Mouse (Mus musculus) E14TG2a.4 (cell line): ENCODE measurements around the gene Bscl2.

Experiments
- H3K27me3 ChIP-seq: 2 replicates; pipeline ENCODE4 v1.6.1; 2014; ENCODE audit warnings: low read length, control low read depth; ENCODE audit not compliant: insufficient read depth
- H3K36me3 ChIP-seq: 2 replicates; pipeline ENCODE4 v1.6.1; 2014; ENCODE audit warnings: low read length, control low read depth; ENCODE audit not compliant: insufficient read depth
- H3K4me1 ChIP-seq: replicated peaks from 2 replicates; pipeline ENCODE4 v1.6.1; 2014; ENCODE audit warnings: low read depth, low read length, control low read depth
- H3K4me3 ChIP-seq: replicated peaks from 2 replicates; pipeline ENCODE4 v1.5.1; 2014; ENCODE audit warnings: mild to moderate bottlenecking, low read length
- H3K9me3 ChIP-seq: 2 replicates; pipeline ENCODE4 v1.6.1; 2014; ENCODE audit warnings: low read length, control low read depth
- CTCF ChIP-seq: conservative IDR thresholded peaks from 2 replicates; pipeline ENCODE4 v1.5.1; 2014; ENCODE audit warnings: low read length
- NANOG ChIP-seq: IDR thresholded peaks from 2 replicates; pipeline ENCODE4 v1.6.1; 2014; ENCODE audit warnings: borderline replicate concordance, low read length, mixed read lengths
- POU5F1 ChIP-seq: IDR thresholded peaks from 2 replicates; pipeline ENCODE4 v1.6.1; 2014; ENCODE audit warnings: low read length, borderline replicate concordance

Bscl2 gene

GRCm38 (mm10) chr19:8837251-8837791 lies at the start of gene Bscl2:
Gene Bscl2 (plus strand): TSS chr19:8837467.
- TF ChIP-seq POU5F1 (no peak), NANOG (no peak), CTCF (peak; percentile 30)
- H3K9me3 ChIP-seq: no peaks in the 10 kb centered on the region
- H3K27me3 ChIP-seq: no peaks in the 10 kb centered on the region
- H3K4me3 ChIP-seq: peak within 1 kb of the TSS; percentile 76
- H3K4me1 ChIP-seq: peaks cover 58% of the 10 kb centered on the region
- peaks cover 47% of the 10 kb centered on the region for H3K36me3 ChIP-seq

GRCm38 (mm10) chr19:8788521-8788920 lies 48.7 kb upstream of the Bscl2 start:
- no peaks in the 10 kb centered on the region for H3K9me3 ChIP-seq
- H3K27me3 ChIP-seq: no peaks in the 10 kb centered on the region
- H3K4me3 ChIP-seq: no peak overlapping the region
- H3K36me3 ChIP-seq: peaks cover 41% of the 10 kb centered on the region
- TF ChIP-seq CTCF (no peak), NANOG (no peak), POU5F1 (no peak)
- peaks cover 64% of the 10 kb centered on the region for H3K4me1 ChIP-seq

- no peak for TF ChIP-seq CTCF
- no peak for TF ChIP-seq POU5F1
- TF ChIP-seq NANOG: no peak
- H3K9me3 ChIP-seq: no peaks in the 10 kb centered on the region
- no peaks in the 10 kb centered on the region for H3K27me3 ChIP-seq
- H3K4me3 ChIP-seq: no peak overlapping the region
- H3K4me1 ChIP-seq: peaks cover 65% of the 10 kb centered on the region
- peaks cover 41% of the 10 kb centered on the region for H3K36me3 ChIP-seq
Measured at GRCm38 (mm10) chr19:8789171-8789570, 48.1 kb upstream of the Bscl2 start.

GRCm38 (mm10) chr19:8790171-8790570 lies 47.1 kb upstream of the Bscl2 start:
- peaks cover 41% of the 10 kb centered on the region for H3K36me3 ChIP-seq
- TF ChIP-seq POU5F1 (no peak), NANOG (no peak), CTCF (no peak)
- no peaks in the 10 kb centered on the region for H3K9me3 ChIP-seq
- no peak overlapping the region for H3K4me3 ChIP-seq
- no peaks in the 10 kb centered on the region for H3K27me3 ChIP-seq
- peaks cover 55% of the 10 kb centered on the region for H3K4me1 ChIP-seq

- peak within 1 kb of the TSS; percentile 88 for H3K4me3 ChIP-seq
- H3K36me3 ChIP-seq: peaks cover 40% of the 10 kb centered on the region
- no peaks in the 10 kb centered on the region for H3K9me3 ChIP-seq
- peaks cover 42% of the 10 kb centered on the region for H3K4me1 ChIP-seq
- H3K27me3 ChIP-seq: no peaks in the 10 kb centered on the region
- no peak for TF ChIP-seq POU5F1
- no peak for TF ChIP-seq NANOG
- TF ChIP-seq CTCF: no peak
Measured at GRCm38 (mm10) chr19:8798264-8798946, 38.9 kb upstream of the Bscl2 start, which contains the start of gene Polr2g. Gene Polr2g (minus strand): TSS chr19:8798577.

- Histone ChIP-seq H3K36me3 (peaks cover 40% of the 10 kb centered on the region), H3K4me3 (peak overlapping the region; percentile 88), H3K27me3 (no peaks in the 10 kb centered on the region), H3K4me1 (peaks cover 44% of the 10 kb centered on the region), H3K9me3 (no peaks in the 10 kb centered on the region)
- TF ChIP-seq CTCF (no peak), NANOG (no peak), POU5F1 (no peak)
Measured at GRCm38 (mm10) chr19:8798947-8799315, 38.3 kb upstream of the Bscl2 start.

- TF ChIP-seq POU5F1 (no peak), CTCF (no peak)
- Histone ChIP-seq H3K27me3 (no peaks in the 10 kb centered on the region), H3K4me3 (peak within 1 kb of the TSS; percentile 92), H3K4me1 (peaks cover 57% of the 10 kb centered on the region), H3K36me3 (peaks cover 41% of the 10 kb centered on the region), H3K9me3 (no peaks in the 10 kb centered on the region)
Measured at GRCm38 (mm10) chr19:8802130-8802821, 35.0 kb upstream of the Bscl2 start, which contains the start of gene Zbtb3. Gene Zbtb3 (plus strand): TSS chr19:8802555.

- Histone ChIP-seq H3K4me1 (peaks cover 62% of the 10 kb centered on the region), H3K36me3 (peaks cover 51% of the 10 kb centered on the region), H3K9me3 (no peaks in the 10 kb centered on the region), H3K27me3 (no peaks in the 10 kb centered on the region), H3K4me3 (peak overlapping the region; percentile 92)
- TF ChIP-seq POU5F1 (no peak), CTCF (no peak), NANOG (no peak)
Measured at GRCm38 (mm10) chr19:8803204-8803780, 34.0 kb upstream of the Bscl2 start.
